Mouse (Mus musculus): ENCODE results near the gene Rfc4.

DNA sequence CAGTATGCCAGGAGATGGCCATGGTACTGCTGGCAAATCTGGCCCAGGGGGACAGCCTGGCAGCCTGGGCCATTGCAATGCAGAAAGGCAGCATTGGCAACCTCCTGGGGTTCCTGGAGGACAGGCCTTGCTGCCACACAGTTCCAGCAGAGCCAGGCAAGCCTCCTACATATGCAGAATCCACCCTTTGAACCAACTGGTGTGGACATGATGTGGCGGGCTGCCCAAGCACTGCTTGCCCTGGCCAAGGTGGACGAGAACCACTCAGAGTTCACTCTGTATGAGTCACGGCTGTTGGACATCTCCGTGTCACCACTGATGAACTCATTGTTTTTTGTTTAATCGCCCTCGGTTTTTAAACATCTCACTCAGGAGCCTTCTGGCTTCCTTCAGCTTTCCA is 33.4 kb downstream of the Rfc4 start:
- TF ChIP-seq POLR2A (IDR thresholded peaks at IDR 0.05; ENCODE audit: insufficient read length, low read depth) (no peak), USF1 (IDR thresholded peaks at IDR 0.05; ENCODE audit: low read depth) (no peak), MAX (IDR thresholded peaks at IDR 0.05; ENCODE audit: low read depth) (no peak), MYOG (IDR thresholded peaks at IDR 0.05; ENCODE audit: control insufficient read depth in 1 of 3, insufficient read depth in 1 of 3, insufficient read length in 2 of 3, low read depth in 2 of 3) (no peak), E2F4 (IDR thresholded peaks at IDR 0.05; ENCODE audit: insufficient read depth) (no peak), TCF12 (IDR thresholded peaks at IDR 0.05; ENCODE audit: insufficient read depth, poor library complexity, severe bottlenecking) (no peak), POLR2AphosphoS2 (IDR thresholded peaks at IDR 0.05; ENCODE audit: insufficient read length, low read depth) (no peak), MYOD1 (IDR thresholded peaks at IDR 0.05; ENCODE audit: control insufficient read depth in 1 of 3, insufficient read length in 2 of 3, low read depth in 2 of 3) (no peak), REST (IDR thresholded peaks at IDR 0.05; ENCODE audit: insufficient read depth, insufficient read length) (no peak), TCF3 (IDR thresholded peaks at IDR 0.05; ENCODE audit: insufficient read length, low read depth) (no peak), CEBPB (IDR thresholded peaks at IDR 0.05; ENCODE audit: insufficient read depth, poor library complexity, severe bottlenecking) (no peak), SRF (IDR thresholded peaks at IDR 0.05; ENCODE audit: control insufficient read depth, insufficient read length, low read depth) (no peak)

Data from myocyte (in vitro differentiated cells).